Mouse (Mus musculus) liver, adult 10 weeks (tissue): Measurements from ENCODE around the gene Clec3b. TPM values are rescaled to one million over a fixed set of nuclear protein-coding genes. Genes with fewer than 3 reads are reported as not detected.

Source experiments
- polyA plus RNA-seq: library from polyadenylated mRNA; stranded (reverse); fragments of 350-450 nt; fragmentation: Illumina TruSeq; extraction: RNeasy Lipid Tissue Mini Kit (QIAGEN cat#74804); gene quantifications from one replicate; pipeline ENCODE4 v1.2.3, GENCODE M21; 2014; ENCODE audit warnings: low read depth, low replicate concordance

Gene Clec3b
- polyA plus RNA-seq, result not detected

GRCm38 (mm10) chr9:123150241-123151020 is at the start of gene Clec3b:
Clec3b (plus strand) TSS chr9:123150946.

DNA sequence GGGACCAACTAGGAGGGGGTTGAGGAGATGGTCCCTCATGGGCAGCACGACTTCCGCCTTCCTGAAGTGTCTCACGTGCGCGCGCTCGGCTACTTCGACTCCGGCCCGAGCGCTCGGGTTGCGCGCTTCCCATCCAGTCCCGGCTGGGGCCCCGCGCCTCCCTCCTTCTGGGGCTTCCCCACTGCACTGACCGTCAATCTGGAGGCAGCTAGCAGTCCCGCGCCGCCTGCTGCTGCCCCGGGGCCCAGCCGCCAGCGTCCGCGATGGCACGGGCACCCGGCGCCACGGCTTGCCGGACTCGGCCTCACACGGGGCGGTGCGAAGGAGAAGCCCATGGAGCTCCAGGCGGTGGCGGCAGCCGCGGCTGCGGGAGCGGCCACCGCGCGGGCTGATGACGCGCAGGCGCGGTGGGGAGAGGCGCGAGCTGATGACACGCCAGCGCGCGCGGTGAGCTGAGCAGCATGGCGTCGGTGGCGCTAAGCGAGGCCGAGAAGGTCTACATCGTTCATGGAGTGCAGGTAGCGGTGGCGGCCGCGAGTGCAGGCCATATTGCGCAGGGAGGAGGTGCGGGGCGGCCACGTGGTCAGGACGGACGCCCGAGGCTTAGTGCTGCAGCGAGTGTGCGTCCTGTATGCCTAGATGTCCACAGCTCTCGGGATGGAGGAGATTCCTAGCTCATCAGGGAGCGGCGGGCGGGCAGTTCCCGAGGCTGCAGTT is 37.8 kb upstream of the Clec3b start, which contains the start of the genes Zdhhc3 and Exosc7:
Zdhhc3 (minus strand) TSS at position 401 of the 717 bp plus-strand sequence.
Exosc7 (plus strand) TSS at position 411 of the 717 bp plus-strand sequence.

Other genes with a start within 250 kb of the Clec3b start
- gene Zfp105, start 227.9 kb upstream of the Clec3b start, polyA plus RNA-seq, result 1.1 TPM
- gene 1110059G10Rik, start 199.9 kb upstream of the Clec3b start, polyA plus RNA-seq, result 36.3 TPM
- 0.40 TPM for gene Kif15, start 199.9 kb upstream of the Clec3b start, polyA plus RNA-seq
- 7.2 TPM for gene Tmem42, start 129.6 kb upstream of the Clec3b start, polyA plus RNA-seq
- gene Tgm4, start 116.2 kb upstream of the Clec3b start, polyA plus RNA-seq, result not detected
- gene Zdhhc3, start 37.7 kb upstream of the Clec3b start, polyA plus RNA-seq, result 12.8 TPM
- gene Exosc7, start 37.7 kb upstream of the Clec3b start, polyA plus RNA-seq, result 14.1 TPM
- 5.0 TPM for gene Cdcp1, start 65.1 kb downstream of the Clec3b start, polyA plus RNA-seq
- 0.29 TPM for gene Tmem158, start 109.8 kb downstream of the Clec3b start, polyA plus RNA-seq
- gene Lars2, start 216.0 kb downstream of the Clec3b start, polyA plus RNA-seq, result 11.8 TPM